Mouse (Mus musculus) kidney, adult 2 months (tissue): ENCODE data around the gene Decr2. TPM values are rescaled to one million over a fixed set of nuclear protein-coding genes. Genes with fewer than 3 reads are reported as not detected.
"Not testable (repeated sequence)": the region's sequence is repeated elsewhere in the genome, so short reads cannot be mapped to it uniquely, and the experiment has no call there.

Experiments used
- DNase-seq: peaks from one replicate; pipeline ENCODE4 v3.0.0; 2021
- H3K27ac ChIP-seq: fragments of 200-500 bp; 2 replicates; pipeline ENCODE4 v1.5.1; 2012; ENCODE audit warnings: low read depth, low read length, control low read depth, inconsistent platforms; ENCODE audit not compliant: insufficient read depth
- H3K27me3 ChIP-seq: fragments of 200-500 bp; replicated peaks from 2 replicates; pipeline ENCODE4 v1.6.1; 2012; ENCODE audit warnings: mild to moderate bottlenecking, moderate library complexity, low read length, inconsistent platforms; ENCODE audit not compliant: control insufficient read depth, insufficient read depth
- H3K36me3 ChIP-seq: fragments of 200-500 bp; 2 replicates; pipeline ENCODE4 v1.6.1; 2012; ENCODE audit warnings: mild to moderate bottlenecking, moderate library complexity, low read length, inconsistent platforms; ENCODE audit not compliant: control insufficient read depth, insufficient read depth
- H3K4me1 ChIP-seq: fragments of 200-500 bp; 2 replicates; pipeline ENCODE4 v1.6.1; 2011; ENCODE audit warnings: low read length; ENCODE audit not compliant: control insufficient read depth, insufficient read depth
- H3K4me3 ChIP-seq: fragments of 200-500 bp; 2 replicates; pipeline ENCODE4 v1.5.1; 2011; ENCODE audit warnings: mild to moderate bottlenecking, low read depth, low read length, control low read depth; ENCODE audit not compliant: insufficient read depth
- CTCF ChIP-seq: fragments of 200-500 bp; conservative IDR thresholded peaks from 2 replicates; pipeline ENCODE4 v1.5.1; 2011; ENCODE audit warnings: low read depth, mild to moderate bottlenecking, control low read depth, low read length, moderate library complexity, mixed read lengths; ENCODE audit not compliant: insufficient read depth, insufficient read length
- POLR2A ChIP-seq: fragments of 200-500 bp; IDR thresholded peaks from one replicate; pipeline ENCODE4 v1.6.1; 2011; ENCODE audit warnings: low read depth, low read length, control low read depth
- WGBS: fragments of 180-500 bp; shearing (Covaris S2); methylation state at CpG from one replicate; pipeline ENCODE4 v1.1.7; 2018; 5-methylcytosine and 5-hydroxymethylcytosine counted together
- polyA plus RNA-seq: library from polyadenylated mRNA; depleted of rRNA; stranded (reverse); fragments of >200 nt; gene quantifications from 2 replicates; pipeline ENCODE4 v1.2.3, GENCODE M21; 2012

Gene Decr2
- polyA plus RNA-seq, 1 experiment = 74.9 TPM

DNA sequence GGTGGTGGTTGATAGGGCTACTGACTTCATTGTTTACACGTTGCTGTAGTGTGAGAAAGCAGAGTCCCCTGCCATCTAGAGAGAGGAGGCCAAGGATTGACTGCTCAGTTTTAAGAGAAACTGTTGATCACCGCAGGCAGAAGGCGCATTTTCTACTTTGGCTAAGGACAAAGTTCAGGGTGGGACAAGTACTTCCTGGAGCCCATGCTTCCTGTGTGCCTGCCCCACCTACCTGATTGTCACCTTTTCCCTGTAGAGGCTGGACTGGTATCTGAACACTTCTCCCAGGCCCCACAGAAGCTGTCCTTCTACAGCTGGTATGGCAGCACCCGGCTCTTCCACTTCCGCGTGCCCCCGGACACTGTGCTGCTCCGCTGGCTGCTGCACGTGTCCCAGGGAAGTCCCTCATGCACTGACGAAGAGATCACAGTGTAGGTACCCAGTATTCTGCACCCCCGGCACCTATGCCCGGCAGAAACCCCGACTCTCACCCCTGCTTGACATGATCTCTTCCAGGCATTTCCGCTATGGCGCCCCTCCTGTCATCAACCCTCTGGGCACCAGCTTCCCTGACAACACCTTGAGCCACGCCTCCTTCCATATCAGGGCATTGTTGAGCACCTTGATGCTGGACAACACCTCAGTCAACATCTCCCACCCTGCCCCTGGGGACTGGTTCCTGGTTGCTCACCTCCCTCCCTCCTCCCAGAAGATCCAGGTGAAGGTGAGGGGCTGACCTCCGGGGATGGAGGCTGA lies 26.5 kb upstream of the Decr2 start:
- DNase-seq = no peak
- TF ChIP-seq POLR2A (no peak), CTCF (no peak)
- no peak overlapping the region for H3K4me3 ChIP-seq
- H3K27me3 ChIP-seq = no peaks in the 10 kb centered on the region
- 67% methylated on average over 17 of the region's 17 CpGs for WGBS
- H3K4me1 ChIP-seq = peaks cover 5% of the 10 kb centered on the region
- H3K36me3 ChIP-seq = no peaks in the 10 kb centered on the region
- H3K27ac ChIP-seq = peak overlapping the region; percentile 72

DNA sequence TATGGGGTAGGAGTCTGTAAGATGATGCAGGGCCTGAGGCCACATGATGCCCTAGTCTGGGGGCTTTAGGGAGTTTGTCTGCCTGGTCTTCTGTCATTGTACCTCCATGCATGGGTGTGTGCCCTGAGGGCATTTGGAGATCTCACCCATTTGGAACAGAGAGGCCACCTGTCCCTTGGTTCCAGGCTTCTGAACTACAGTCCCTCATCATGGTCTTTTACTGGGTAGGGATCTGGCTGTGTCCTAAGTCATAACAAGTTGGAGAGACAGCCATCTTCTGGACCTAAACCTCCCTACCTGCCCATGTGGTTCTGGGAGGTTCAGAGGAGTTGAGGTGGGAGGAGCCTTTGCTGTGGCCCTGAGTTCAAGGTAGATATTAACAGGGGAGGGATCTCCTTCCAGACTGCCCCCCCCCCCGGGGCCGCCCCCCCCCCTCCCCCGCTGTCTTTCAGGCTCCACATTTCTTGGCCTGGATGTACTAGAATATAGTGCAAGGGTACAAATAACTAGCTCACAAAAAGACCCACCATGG lies 25.9 kb upstream of the Decr2 start:
- Histone ChIP-seq H3K4me1 (peaks cover 5% of the 10 kb centered on the region), H3K36me3 (no peaks in the 10 kb centered on the region), H3K27ac (peak overlapping the region; percentile 79), H3K27me3 (no peaks in the 10 kb centered on the region), H3K4me3 (0 out of 2 replicates have a peak overlapping the region, but pooled peaks have one; percentile 3)
- peak; percentile 82 for DNase-seq
- WGBS = 14% methylated on average over 2 of the region's 3 CpGs
- TF ChIP-seq POLR2A = no peak
- TF ChIP-seq CTCF = no peak

DNA sequence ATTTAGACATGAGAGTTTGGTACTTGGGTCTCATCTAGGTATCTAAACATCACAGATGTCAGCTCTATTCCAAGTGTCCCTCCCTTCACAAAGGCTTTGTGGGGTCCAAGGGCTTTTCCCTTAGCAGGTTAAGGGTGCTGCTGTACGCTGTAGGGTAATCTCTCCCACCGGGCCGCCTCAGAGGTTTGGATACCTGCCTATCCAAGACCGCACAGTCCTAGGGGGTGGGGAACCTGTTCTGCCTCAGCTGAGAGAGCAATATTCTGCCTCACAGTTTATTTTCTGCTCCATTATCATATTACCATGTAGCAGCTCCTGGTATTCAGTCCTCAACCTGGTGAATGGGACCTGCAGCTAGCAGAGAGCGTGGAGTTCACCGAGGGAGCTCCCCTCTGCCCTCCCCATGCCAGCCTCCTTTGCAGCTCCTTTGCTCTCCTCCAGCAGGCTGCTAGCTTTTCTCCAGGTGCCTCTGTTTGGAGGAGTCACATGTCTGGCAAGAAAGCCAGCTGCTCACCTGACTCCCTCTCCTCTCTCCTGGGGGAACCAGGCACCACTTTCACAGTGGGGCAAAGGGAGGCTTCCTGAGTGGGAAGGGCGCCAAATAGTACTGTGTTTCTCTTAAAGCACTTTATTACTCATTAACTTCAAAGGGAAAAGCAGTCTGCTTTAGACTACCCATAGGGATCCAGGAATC lies 25.2 kb upstream of the Decr2 start:
- DNase-seq = peak; percentile 97
- Histone ChIP-seq H3K4me1 (peaks cover 5% of the 10 kb centered on the region), H3K27me3 (no peaks in the 10 kb centered on the region), H3K36me3 (no peaks in the 10 kb centered on the region), H3K27ac (peak overlapping the region; percentile 79), H3K4me3 (peak overlapping the region; percentile 14; the same call in 1 of the 2 replicates)
- WGBS = 38% methylated on average over 7 of the region's 7 CpGs
- TF ChIP-seq POLR2A (peak; percentile 73), CTCF (no peak)

DNA sequence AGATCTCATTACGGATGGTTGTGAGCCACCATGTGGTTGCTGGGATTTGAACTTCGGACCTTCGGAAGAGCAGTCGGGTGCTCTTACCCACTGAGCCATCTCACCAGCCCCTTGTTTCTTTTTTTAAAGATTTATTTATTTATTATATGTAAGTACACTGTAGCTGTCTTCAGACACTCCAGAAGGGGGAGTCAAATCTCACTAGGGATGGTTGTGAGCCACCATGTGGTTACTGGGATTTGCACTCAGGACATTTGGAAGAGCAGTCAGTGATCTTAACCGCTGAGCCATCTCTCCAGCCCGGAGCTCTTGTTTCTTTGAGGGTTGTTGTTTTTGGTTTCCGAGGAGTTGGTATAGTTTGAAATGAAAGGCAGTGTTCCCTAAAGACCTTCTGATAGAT lies 24.3 kb upstream of the Decr2 start:
- H3K27ac ChIP-seq = peak overlapping the region; percentile 79
- not testable (repeated sequence) for H3K36me3 ChIP-seq, H3K27me3 ChIP-seq, H3K4me1 ChIP-seq
- WGBS = 58% methylated on average over 7 of the region's 7 CpGs
- peak; percentile 40 for DNase-seq
- peak overlapping the region; percentile 14; the same call in 1 of the 2 replicates for H3K4me3 ChIP-seq

DNA sequence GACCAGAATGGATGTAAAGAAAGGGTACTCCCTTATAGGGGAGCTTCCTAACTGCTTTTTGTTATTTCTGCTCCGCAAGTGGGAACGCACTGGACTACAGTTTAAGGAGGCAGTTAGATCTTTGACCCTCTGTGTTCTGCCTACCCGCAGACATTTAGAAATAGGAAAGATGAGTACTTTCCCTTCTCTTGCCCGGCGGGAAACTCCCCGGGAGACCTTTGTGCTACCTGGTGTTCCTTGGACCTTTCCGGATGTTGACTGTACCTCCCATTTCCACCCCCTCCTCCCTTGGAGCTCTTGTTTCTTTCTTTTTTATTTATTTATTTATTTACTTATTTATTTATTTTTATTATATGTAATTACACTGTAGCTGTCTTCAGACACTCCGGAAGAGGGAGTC lies 23.9 kb upstream of the Decr2 start:
- DNase-seq = peak; percentile 84
- no peak for TF ChIP-seq CTCF
- no peak for TF ChIP-seq POLR2A
- Histone ChIP-seq H3K27ac (peak overlapping the region; percentile 97), H3K36me3 (no peaks in the 10 kb centered on the region), H3K27me3 (no peaks in the 10 kb centered on the region), H3K4me1 (peaks cover 5% of the 10 kb centered on the region), H3K4me3 (peak overlapping the region; percentile 77)
- 16% methylated on average over 8 of the region's 8 CpGs for WGBS

DNA sequence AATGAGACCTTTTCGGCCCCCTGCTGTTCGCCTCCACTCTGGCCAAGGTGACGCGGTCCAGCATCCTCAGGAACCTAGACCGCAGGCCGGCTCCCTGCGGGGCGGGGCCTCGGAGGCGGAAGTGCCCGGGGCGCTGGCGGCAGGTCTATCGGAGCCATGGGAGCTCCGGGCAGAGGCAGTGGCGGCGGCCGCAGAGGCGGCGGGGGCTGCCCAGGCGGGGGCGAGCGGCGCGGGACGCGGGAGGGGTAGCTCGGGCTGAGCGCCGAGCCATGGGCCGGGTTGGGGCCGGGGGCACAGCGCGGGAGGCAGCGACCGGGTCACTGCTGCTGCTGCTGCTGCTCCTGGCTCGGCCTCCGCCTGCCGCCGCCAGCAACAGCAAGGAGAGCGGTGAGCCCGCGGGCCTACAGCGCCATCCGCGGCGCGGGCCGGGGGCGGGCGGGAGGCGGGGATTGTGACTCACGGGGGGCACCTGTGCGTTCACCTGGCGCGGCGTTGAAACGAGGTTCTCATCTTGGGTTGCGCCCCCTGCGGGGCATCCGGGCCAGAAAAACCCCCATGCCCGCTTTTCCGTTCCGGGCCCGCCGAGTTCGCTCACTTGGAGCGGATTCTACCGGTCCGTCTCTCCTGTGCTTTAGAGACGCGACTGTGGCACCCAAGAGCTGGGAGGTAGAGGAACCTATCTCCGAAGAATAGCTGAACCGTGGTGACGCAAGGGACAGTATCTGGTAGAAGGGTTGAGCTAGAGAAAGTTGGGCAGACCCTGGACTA lies 23.2 kb upstream of the Decr2 start, which contains the start of gene Tmem8:
TSS of gene Tmem8 (plus strand) at position 119 of the 768 bp plus-strand sequence.
- Histone ChIP-seq H3K27me3 (no peaks in the 10 kb centered on the region), H3K27ac (peak within 1 kb of the TSS; percentile 97), H3K4me1 (peaks cover 5% of the 10 kb centered on the region), H3K4me3 (peak within 1 kb of the TSS; percentile 77), H3K36me3 (no peaks in the 10 kb centered on the region)
- under 1% methylated on average over 67 of the region's 75 CpGs for WGBS
- TF ChIP-seq POLR2A (no peak), CTCF (no peak; the same call in 1 of the 2 replicates)
- peak; percentile 89 for DNase-seq

DNA sequence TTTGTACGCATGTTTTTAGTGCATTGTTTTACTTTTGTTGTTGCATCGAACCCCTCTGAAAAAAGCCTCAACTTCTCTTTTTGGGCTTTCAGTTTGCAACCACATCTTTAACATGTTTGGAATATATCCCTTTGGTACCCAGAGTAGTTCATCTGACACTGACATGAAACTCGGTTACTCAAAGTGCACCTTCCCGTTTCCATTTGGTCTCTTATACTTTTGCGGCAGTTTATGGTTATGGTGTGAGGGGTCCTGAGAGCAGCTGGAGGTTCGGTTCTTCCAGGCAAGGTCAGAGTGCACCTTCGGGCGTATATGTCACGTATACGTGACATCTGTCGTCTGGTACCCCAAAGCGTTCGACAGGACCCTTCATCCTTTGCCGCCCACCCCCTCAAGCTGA lies 22.6 kb upstream of the Decr2 start:
- peak overlapping the region; percentile 77 for H3K4me3 ChIP-seq
- peak overlapping the region; percentile 14 for H3K27ac ChIP-seq
- DNase-seq = no peak
- peaks cover 5% of the 10 kb centered on the region for H3K4me1 ChIP-seq
- 27% methylated on average over 14 of the region's 14 CpGs for WGBS
- H3K36me3 ChIP-seq = no peaks in the 10 kb centered on the region
- no peaks in the 10 kb centered on the region for H3K27me3 ChIP-seq
- TF ChIP-seq POLR2A (no peak), CTCF (no peak)
